9 mouse cellular contexts compared by ENCODE assay signal in genomic region chr11:95831276-95831619, GRCm38 (mm10). TPM values are rescaled to one million over a fixed set of nuclear protein-coding genes. Genes with fewer than 3 reads are reported as not detected.
DNase-seq lines count a peak whose midpoint lies in the region; ATAC-seq and TF ChIP-seq lines count a peak whose summit lies in the region.
"Had no signal": no experiment of that assay in that cellular context is flagged by ENCODE, and none has a peak within 500 bp of the region (broad histone marks: within the 10 kb centered on the region; RNA-seq: fewer than 3 reads in every experiment).

No protein-coding gene starts in this region.

- DNase-seq in lung, embryonic 14.5 days, result no peak
- DNase-seq in lung, adult 2 months, result no peak
- no peak for DNase-seq in forebrain, embryonic 11.5 days (ENCODE audit: low spot score)
- DNase-seq in limb, embryonic 10.5 days (ENCODE audit: low spot score), result no peak
- DNase-seq in left cerebral cortex, postnatal 25 days (ENCODE audit: low spot score in 2 of 2), result no peak
- DNase-seq in adrenal gland, postnatal 25 days, result no peak
- DNase-seq in lung, postnatal 10 days, result no peak
- DNase-seq: kidney, adult 11 months had no signal

- H3K36me3 ChIP-seq in lung, embryonic 14.5 days (ENCODE audit: insufficient read depth), result no peaks in the 10 kb centered on the region
- no peaks in the 10 kb centered on the region for H3K36me3 ChIP-seq in forebrain, embryonic 11.5 days (ENCODE audit: control insufficient read depth, insufficient read depth, low read length)
- H3K36me3 ChIP-seq in limb, embryonic 10.5 days, result no peaks in the 10 kb centered on the region
- no peaks in the 10 kb centered on the region for H3K36me3 ChIP-seq in neural tube, embryonic 13.5 days

- H3K9me3 ChIP-seq in lung, embryonic 14.5 days (ENCODE audit: low read depth, low read length), result no peaks in the 10 kb centered on the region
- no peaks in the 10 kb centered on the region for H3K9me3 ChIP-seq in forebrain, embryonic 11.5 days (ENCODE audit: control insufficient read depth, low read length)
- no peaks in the 10 kb centered on the region for H3K9me3 ChIP-seq in limb, embryonic 10.5 days (replicated peaks)
- no peaks in the 10 kb centered on the region for H3K9me3 ChIP-seq in neural tube, embryonic 13.5 days

- peaks cover 81% of the 10 kb centered on the region for H3K27me3 ChIP-seq in lung, embryonic 14.5 days (ENCODE audit: insufficient read depth, low read length)
- H3K27me3 ChIP-seq in forebrain, embryonic 11.5 days (ENCODE audit: control insufficient read depth, insufficient read depth, low read length), result peaks cover 92% of the 10 kb centered on the region
- H3K27me3 ChIP-seq in limb, embryonic 10.5 days (ENCODE audit: low read depth, poor library complexity, severe bottlenecking), result peaks cover 100% of the 10 kb centered on the region
- H3K27me3 ChIP-seq in neural tube, embryonic 13.5 days, result peaks cover 99% of the 10 kb centered on the region

- TF ChIP-seq CTCF in lung, embryonic 14.5 days (IDR thresholded peaks at IDR 0.05; ENCODE audit: low read depth), result no peak
- TF ChIP-seq CTCF in lung, adult 2 months (IDR thresholded peaks at IDR 0.05; ENCODE audit: insufficient read depth, low read length), result no peak

- no peak for TF ChIP-seq POLR2A in lung, adult 2 months (IDR thresholded peaks at IDR 0.05; ENCODE audit: borderline replicate concordance, extremely low read depth, low read depth, low read length)

- 7% methylated on average over 10 of the region's 10 CpGs for WGBS in lung, embryonic 14.5 days
- WGBS in lung, adult 2 months, result 52% methylated on average over 10 of the region's 10 CpGs
- 4% methylated on average over 10 of the region's 10 CpGs for WGBS in forebrain, embryonic 11.5 days
- WGBS in limb, embryonic 10.5 days, result 4% methylated on average over 10 of the region's 10 CpGs
- 4% methylated on average over 10 of the region's 10 CpGs for WGBS in neural tube, embryonic 13.5 days

- ATAC-seq in lung, embryonic 14.5 days (ENCODE audit: insufficient read depth), result no peak
- no peak for ATAC-seq in forebrain, embryonic 11.5 days (replicated peaks; ENCODE audit: low FRiP score)
- no peak for ATAC-seq in neural tube, embryonic 13.5 days (ENCODE audit: low read depth)

- H3K4me1 ChIP-seq in lung, embryonic 14.5 days (ENCODE audit: insufficient read depth), result peaks cover 9% of the 10 kb centered on the region
- peaks cover 25% of the 10 kb centered on the region for H3K4me1 ChIP-seq in lung, adult 2 months (ENCODE audit: control insufficient read depth, insufficient read depth, low read length)
- peaks cover 5% of the 10 kb centered on the region; the same call in 1 of the 2 replicates for H3K4me1 ChIP-seq in forebrain, embryonic 11.5 days (replicated peaks; ENCODE audit: control insufficient read depth, insufficient read depth, low read length)
- peaks cover 51% of the 10 kb centered on the region for H3K4me1 ChIP-seq in limb, embryonic 10.5 days
- peaks cover 38% of the 10 kb centered on the region for H3K4me1 ChIP-seq in neural tube, embryonic 13.5 days (replicated peaks)

- peak overlapping the region; percentile 31 for H3K4me3 ChIP-seq in lung, embryonic 14.5 days (ENCODE audit: low read depth, low read length)
- H3K4me3 ChIP-seq in lung, adult 2 months (replicated peaks; ENCODE audit: extremely low read depth, low read depth, low read length), result no peak overlapping the region
- 0 out of 2 replicates have a peak overlapping the region, but pooled peaks have one; percentile 1 for H3K4me3 ChIP-seq in forebrain, embryonic 11.5 days (ENCODE audit: low read depth, low read length)
- peak overlapping the region; percentile 37 for H3K4me3 ChIP-seq in limb, embryonic 10.5 days
- H3K4me3 ChIP-seq in neural tube, embryonic 13.5 days, result peak overlapping the region; percentile 25

- H3K9ac ChIP-seq in lung, embryonic 14.5 days, result no peak overlapping the region
- H3K9ac ChIP-seq in forebrain, embryonic 11.5 days (ENCODE audit: low read length), result no peak overlapping the region
- H3K9ac ChIP-seq in neural tube, embryonic 13.5 days, result no peak overlapping the region

- peak overlapping the region; percentile 56 for H3K4me2 ChIP-seq in lung, embryonic 14.5 days
- H3K4me2 ChIP-seq in forebrain, embryonic 11.5 days (ENCODE audit: low read depth, low read length, severe bottlenecking), result no peak overlapping the region
- peak overlapping the region; percentile 51 for H3K4me2 ChIP-seq in neural tube, embryonic 13.5 days

- H3K27ac ChIP-seq in lung, embryonic 14.5 days (ENCODE audit: low read depth), result no peak overlapping the region
- H3K27ac ChIP-seq in forebrain, embryonic 11.5 days (ENCODE audit: low read depth, low read length), result no peak overlapping the region
- H3K27ac ChIP-seq in limb, embryonic 10.5 days, result no peak overlapping the region
- H3K27ac ChIP-seq in neural tube, embryonic 13.5 days (replicated peaks), result no peak overlapping the region

- intact Hi-C loops in left cerebral cortex, postnatal 25 days (cut with DNase I), result no loop called here

RNA-seq across cellular contexts. Expression of gene Gngt2, which starts 5.8 kb away (rescaled TPM):
- 13.4 and 14.8 TPM in 2 replicates for polyA plus RNA-seq in lung, embryonic 14.5 days (2014; fragmentation: Nextera tagmentation; extraction: Ambion mirVana)
- polyA plus RNA-seq in lung, adult 2 months (2012; rRNA removed), result 18.1 and 31.9 TPM in 2 replicates
- polyA plus RNA-seq in forebrain, embryonic 11.5 days (2014; fragmentation: Nextera tagmentation; extraction: Ambion mirVana), result 3.5 and 5.1 TPM in 2 replicates
- polyA plus RNA-seq in limb, embryonic 10.5 days (2016; fragmentation: Nextera tagmentation; extraction: Ambion mirVana), result 8.9 and 9.3 TPM in 2 replicates
- 3.2 and 4.6 TPM in 2 replicates for polyA plus RNA-seq in neural tube, embryonic 13.5 days (2015; fragmentation: Nextera tagmentation; extraction: Ambion mirVana)
- 1 to 10 TPM; 2.6 to 3.2 TPM for total RNA-seq in left cerebral cortex, postnatal 25 days (2021)
- total RNA-seq in adrenal gland, postnatal 25 days (2021), result 16.2 and 20.1 TPM in 2 replicates

RNA-seq across cellular contexts. Expression of gene Phospho1, which starts 6.9 kb away (rescaled TPM):
- polyA plus RNA-seq in lung, embryonic 14.5 days (2014; fragmentation: Nextera tagmentation; extraction: Ambion mirVana), result 0.37 TPM in 1 of 2 replicates, not detected in the other
- polyA plus RNA-seq in lung, adult 2 months (2012; rRNA removed), result 85.8 and 128 TPM in 2 replicates
- polyA plus RNA-seq in forebrain, embryonic 11.5 days (2014; fragmentation: Nextera tagmentation; extraction: Ambion mirVana), result 0.51 TPM in 1 of 2 replicates, not detected in the other
- not detected in 2 replicates for polyA plus RNA-seq in limb, embryonic 10.5 days (2016; fragmentation: Nextera tagmentation; extraction: Ambion mirVana)
- not detected in 2 replicates for polyA plus RNA-seq in neural tube, embryonic 13.5 days (2015; fragmentation: Nextera tagmentation; extraction: Ambion mirVana)
- total RNA-seq in left cerebral cortex, postnatal 25 days (2021), result 10 to 100 TPM; 69.9 to 71.8 TPM
- total RNA-seq in adrenal gland, postnatal 25 days (2021), result 133 and 225 TPM in 2 replicates

RNA-seq across cellular contexts. Expression of gene Abi3, which starts 11.0 kb away (rescaled TPM):
- polyA plus RNA-seq in lung, embryonic 14.5 days (2014; fragmentation: Nextera tagmentation; extraction: Ambion mirVana), result 7.2 TPM in 2 replicates
- polyA plus RNA-seq in lung, adult 2 months (2012; rRNA removed), result 141 and 169 TPM in 2 replicates
- polyA plus RNA-seq in forebrain, embryonic 11.5 days (2014; fragmentation: Nextera tagmentation; extraction: Ambion mirVana), result 0.97 and 1.1 TPM in 2 replicates
- 4.0 and 4.4 TPM in 2 replicates for polyA plus RNA-seq in limb, embryonic 10.5 days (2016; fragmentation: Nextera tagmentation; extraction: Ambion mirVana)
- 2.5 and 2.6 TPM in 2 replicates for polyA plus RNA-seq in neural tube, embryonic 13.5 days (2015; fragmentation: Nextera tagmentation; extraction: Ambion mirVana)
- total RNA-seq in left cerebral cortex, postnatal 25 days (2021), result 1 to 10 TPM; 6.4 to 6.5 TPM
- 15.2 and 16.7 TPM in 2 replicates for total RNA-seq in adrenal gland, postnatal 25 days (2021)

Comparison
In these comparisons a context has a peak if more than half of its experiments do, and no peak if none do; other contexts are left out.
1. RNA of gene Phospho1, which starts 6.9 kb away (polyA plus RNA-seq): 85.8 to 128 TPM in lung, adult 2 months; 0.51 TPM in forebrain, embryonic 11.5 days, not detected in neural tube, embryonic 13.5 days, not detected in limb, embryonic 10.5 days and 0.37 TPM in lung, embryonic 14.5 days; every median in the first group is over 10 times any median in the second.
2. RNA of gene Abi3, which starts 11.0 kb away (polyA plus RNA-seq): 141 to 169 TPM in lung, adult 2 months; 7.2 TPM in lung, embryonic 14.5 days, 4.0 to 4.4 TPM in limb, embryonic 10.5 days, 2.5 to 2.6 TPM in neural tube, embryonic 13.5 days and 0.97 to 1.1 TPM in forebrain, embryonic 11.5 days; every median in the first group is over 10 times any median in the second.